Mouse (Mus musculus): ENCODE data around the gene Bzw1.
A peak's percentile ranks its signal among the peaks of the same experiment; 100 is the strongest.

DNA sequence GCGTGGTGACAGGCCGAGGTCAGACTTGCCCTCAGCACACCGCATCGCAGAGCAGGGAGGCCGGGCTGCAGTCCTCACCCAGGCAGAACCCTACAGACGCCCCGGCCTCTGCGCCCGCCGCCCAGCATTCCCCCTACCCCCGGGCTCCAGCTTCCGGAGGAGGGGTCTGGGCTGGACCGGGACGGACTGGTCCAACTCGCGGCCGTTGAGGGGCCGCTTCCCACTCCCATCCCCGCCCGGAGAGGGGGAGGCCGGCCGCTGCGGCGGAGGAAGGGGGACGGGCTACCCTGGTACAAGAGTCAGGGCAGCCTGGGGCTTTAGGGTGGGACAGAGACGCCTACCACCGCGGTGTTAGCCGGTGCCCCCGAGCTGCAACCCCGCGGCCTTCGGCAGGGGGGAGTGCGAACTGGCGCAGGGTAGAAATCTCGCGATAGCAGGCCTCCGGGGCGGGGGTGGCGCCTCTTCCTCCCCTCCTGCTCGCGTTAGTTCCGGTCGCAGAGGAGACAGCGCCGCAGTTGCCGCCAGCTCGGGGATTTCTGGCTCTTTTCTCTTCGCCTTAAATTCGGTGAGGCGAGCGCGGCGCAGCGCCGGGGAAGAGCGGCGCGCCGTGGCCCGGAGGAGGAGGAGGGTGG, at the start of gene Bzw1:
- TF ChIP-seq CTCF (IDR thresholded peaks at IDR 0.05; ENCODE audit: low read depth) (peak; percentile 33), EP300 (IDR thresholded peaks at IDR 0.05; ENCODE audit: low read depth) (peak; percentile 87)

Measured in liver, postnatal 0 days (tissue).